Mouse (Mus musculus) adrenal gland, adult 18-20 months (tissue): ENCODE measurements at regions not wholly inside any gene's neighbourhood (a gene's known extent, or its start where the extent isn't known, plus 50 kb on each side); places are given as distances from the start of the nearest gene placed in this dataset.
A peak's percentile ranks its signal among the peaks of the same experiment; 100 is the strongest.

ENCODE experiments used
- DNase-seq, 2 experiments: peaks; one replicate each; pipeline ENCODE4 v3.0.0; 2021 to 2022; ENCODE audit warnings: low spot score in 2 of 2

GRCm38 (mm10) chr3:81482742-81483141, 446.5 kb downstream of the Pdgfc start:
- DNase-seq, result no peak

- no peak for DNase-seq
These were observed 447.1 kb downstream of the Pdgfc start for GRCm38 (mm10) chr3:81483363-81483762.

GRCm38 (mm10) chr3:81505316-81505715, 427.1 kb upstream of the Ctso start:
- no peak for DNase-seq

GRCm38 (mm10) chr3:81508611-81509010, 423.8 kb upstream of the Ctso start:
- no peak for DNase-seq

GRCm38 (mm10) chr3:81521804-81522203, 410.6 kb upstream of the Ctso start:
- DNase-seq, result no peak

GRCm38 (mm10) chr3:81530872-81531271, 401.5 kb upstream of the Ctso start:
- DNase-seq, result no peak

GRCm38 (mm10) chr3:81535448-81536205, 396.8 kb upstream of the Ctso start:
- no peak for DNase-seq

- no peak for DNase-seq
These were observed 377.6 kb upstream of the Ctso start for GRCm38 (mm10) chr3:81554773-81555172.

- DNase-seq, result no peak
These were observed 369.7 kb upstream of the Ctso start for GRCm38 (mm10) chr3:81562610-81563258.

GRCm38 (mm10) chr3:81563858-81564756, 368.3 kb upstream of the Ctso start:
- peak; percentile 5 to 24 for DNase-seq

- DNase-seq, result no peak
These were observed 367.7 kb upstream of the Ctso start for GRCm38 (mm10) chr3:81564757-81565063.

- DNase-seq, result no peak
These were observed 348.9 kb upstream of the Ctso start for GRCm38 (mm10) chr3:81583387-81584027.

- no peak for DNase-seq
These were observed 343.3 kb upstream of the Ctso start for GRCm38 (mm10) chr3:81589109-81589508.

- DNase-seq, result no peak
These were observed 303.2 kb upstream of the Ctso start for GRCm38 (mm10) chr3:81629157-81629556.

GRCm38 (mm10) chr3:81658490-81658889, 273.9 kb upstream of the Ctso start:
- DNase-seq, result no peak

- DNase-seq, result no peak
These were observed 270.8 kb upstream of the Ctso start for GRCm38 (mm10) chr3:81661620-81662019.

- no peak for DNase-seq
These were observed 266.1 kb upstream of the Ctso start for GRCm38 (mm10) chr3:81666262-81666661.

GRCm38 (mm10) chr3:81676570-81676969, 255.8 kb upstream of the Ctso start:
- no peak for DNase-seq

- DNase-seq, result no peak
These were observed 230.3 kb upstream of the Ctso start for GRCm38 (mm10) chr3:81701974-81702697.

GRCm38 (mm10) chr3:81718911-81719310, 213.5 kb upstream of the Ctso start:
- DNase-seq, result no peak

GRCm38 (mm10) chr3:81735463-81735862, 196.9 kb upstream of the Ctso start:
- DNase-seq, result no peak
